Mouse (Mus musculus): Measurements from ENCODE around the gene Cdkn2a. TPM values are rescaled to one million over a fixed set of nuclear protein-coding genes. Genes with fewer than 3 reads are reported as not detected.

The Cdkn2a gene
- not detected for polyA plus RNA-seq (2014; fragmentation: Illumina TruSeq; extraction: RNeasy Lipid Tissue Mini Kit (QIAGEN cat#74804); ENCODE audit: low replicate concordance)

DNA sequence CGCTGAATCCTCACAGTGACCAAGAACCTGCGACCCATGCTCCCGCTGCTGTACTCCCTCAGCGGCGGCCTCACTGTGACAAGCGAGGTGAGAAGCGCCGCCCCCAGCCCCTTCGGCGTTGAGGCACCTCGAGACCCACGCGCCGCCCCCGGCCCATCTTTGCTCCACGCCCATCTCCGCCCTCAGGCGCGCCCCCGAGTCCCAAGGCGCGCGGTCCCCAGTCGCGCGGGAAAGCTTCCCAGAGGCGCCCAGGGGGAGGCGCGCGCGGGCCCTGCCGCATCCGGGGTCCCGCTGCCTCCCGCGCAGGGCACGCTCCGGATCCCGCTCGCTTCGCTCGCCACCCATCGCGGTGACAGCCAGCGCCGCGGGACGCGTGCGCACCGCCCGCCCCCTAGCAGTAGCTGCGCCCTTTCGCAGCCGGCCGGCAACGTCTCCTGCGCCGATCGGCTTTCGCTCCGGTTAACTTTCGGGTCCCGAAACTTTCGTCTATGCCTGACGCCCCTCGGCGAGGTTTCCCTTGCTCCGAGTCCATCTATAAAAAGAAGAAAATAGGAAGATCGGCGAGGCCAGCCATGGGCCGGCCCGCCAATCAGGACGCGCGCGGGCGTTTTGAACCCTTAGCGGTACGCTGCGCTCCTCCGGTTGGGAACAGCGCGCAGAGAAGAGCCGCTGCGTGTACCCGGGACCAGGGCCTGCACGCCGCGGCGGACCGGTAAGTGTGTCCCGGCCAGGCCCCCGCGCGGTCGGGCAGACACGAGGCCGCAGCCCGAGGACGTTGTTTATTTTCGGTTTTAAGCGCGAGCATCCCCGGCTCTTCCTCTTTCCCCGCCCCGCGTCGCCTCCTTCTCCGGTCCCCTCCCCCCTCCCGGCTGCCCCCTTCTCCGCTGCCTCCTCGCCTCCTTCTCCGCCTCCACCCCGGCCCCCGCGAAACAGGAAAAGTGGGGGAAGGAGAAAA lies at the start of gene Cdkn2a:
Gene Cdkn2a, minus strand, starts transcription at position 168 of the 955 bp plus-strand sequence.

DNA sequence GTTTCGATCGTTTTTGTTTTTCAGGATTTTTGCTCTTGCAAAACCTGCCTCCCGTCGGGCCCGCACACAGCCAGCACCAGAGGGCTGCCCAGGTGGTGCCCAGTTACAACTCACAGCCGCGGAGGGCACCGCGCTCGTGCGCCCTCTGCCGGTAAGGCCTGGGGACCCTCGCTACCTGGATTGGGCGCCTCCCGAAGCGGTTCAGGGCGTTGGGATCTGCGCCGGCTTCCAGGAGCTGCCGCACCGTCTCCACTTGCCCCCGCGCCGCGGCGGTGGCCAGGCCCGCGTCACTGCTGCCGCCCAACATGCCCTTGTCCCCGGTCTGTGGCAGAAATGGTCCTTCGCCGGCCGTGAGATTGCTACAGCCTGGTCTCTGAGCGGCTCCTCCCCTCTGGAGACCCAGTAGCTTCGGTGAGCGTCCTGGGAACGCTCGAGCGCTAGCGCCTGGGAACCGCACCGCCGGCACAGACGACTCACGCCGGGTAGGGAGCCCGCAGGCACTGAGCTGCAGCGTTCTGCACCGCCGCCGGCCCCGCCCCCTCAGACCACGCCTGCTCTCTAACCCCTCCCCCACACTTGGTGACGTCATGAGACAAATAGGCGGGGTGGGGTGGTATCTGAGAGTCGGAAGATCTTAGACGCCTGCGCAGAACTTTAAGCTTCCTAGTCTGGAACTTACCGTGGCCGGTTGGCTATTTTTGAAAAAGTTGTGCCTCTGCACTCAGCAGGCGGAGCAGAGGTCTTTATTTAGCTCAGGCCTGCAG lies 16.2 kb upstream of the Cdkn2a start, which contains the start of gene Cdkn2b:
Gene Cdkn2b, minus strand, starts transcription at position 549 of the 764 bp plus-strand sequence.

Other genes with a start within 250 kb of the Cdkn2a start
- gene Mtap, start 157.5 kb downstream of the Cdkn2a start, polyA plus RNA-seq (2014; fragmentation: Illumina TruSeq; extraction: RNeasy Lipid Tissue Mini Kit (QIAGEN cat#74804); ENCODE audit: low replicate concordance) = 17.4 TPM
- gene Cdkn2b, start 16.4 kb upstream of the Cdkn2a start, polyA plus RNA-seq (2014; fragmentation: Illumina TruSeq; extraction: RNeasy Lipid Tissue Mini Kit (QIAGEN cat#74804); ENCODE audit: low replicate concordance) = 38.8 TPM

All from small intestine, adult 10 weeks (tissue).